Mouse (Mus musculus) erythroblast, embryonic 14.5 days (primary cell): ENCODE measurements around the gene Mtr.

Experiments used
- GATA1 ChIP-seq: IDR thresholded peaks from 2 replicates; pipeline ENCODE4 v1.6.1; 2012; ENCODE audit warnings: low read length, inconsistent platforms, mixed read lengths
- TAL1 ChIP-seq: IDR thresholded peaks from 3 replicates; pipeline ENCODE4 v1.6.1; 2012; ENCODE audit warnings: low read length, inconsistent platforms, mixed read lengths

DNA sequence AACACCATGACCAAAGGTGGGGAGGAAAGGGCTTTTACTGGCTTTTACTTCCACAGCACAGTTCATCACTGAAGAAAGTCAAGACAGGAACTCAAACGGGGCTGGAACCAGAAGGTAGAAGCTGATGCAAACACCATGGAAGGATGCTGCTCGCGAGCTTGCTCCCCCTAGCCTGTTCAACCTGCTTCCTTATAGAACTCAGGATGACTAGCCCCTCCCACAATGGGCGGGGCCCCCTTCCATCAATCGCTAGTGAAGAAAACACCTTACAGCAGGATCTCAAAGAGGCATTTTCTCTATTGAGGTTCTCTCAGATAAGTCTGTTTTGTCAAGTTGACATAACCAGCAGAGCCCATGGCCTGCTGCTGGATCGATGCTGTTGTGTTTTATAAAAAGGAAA lies 6.1 kb upstream of the Mtr start:
- TF ChIP-seq TAL1, result no peak
- TF ChIP-seq GATA1, result no peak
